Mouse (Mus musculus): ENCODE results near the gene Glb1.

The Glb1 gene

GRCm38 (mm10) chr9:114394677-114395076 lies 6.2 kb upstream of the Glb1 start:
- DNase-seq (ENCODE audit: low read depth, low spot score): no peak

GRCm38 (mm10) chr9:114395258-114395657 lies 5.6 kb upstream of the Glb1 start:
- DNase-seq (ENCODE audit: low read depth, low spot score): peak; percentile 26

- DNase-seq (ENCODE audit: low read depth, low spot score): no peak
Measured at GRCm38 (mm10) chr9:114399680-114400079, 1.2 kb upstream of the Glb1 start.

- no peak for DNase-seq (ENCODE audit: low read depth, low spot score)
Measured at GRCm38 (mm10) chr9:114400588-114400948, 308 bp upstream of the Glb1 start.

GRCm38 (mm10) chr9:114401685-114402080 lies 807 bp downstream of the Glb1 start:
- DNase-seq (ENCODE audit: low read depth, low spot score): peak; percentile 79

- DNase-seq (ENCODE audit: low read depth, low spot score): no peak
Measured at GRCm38 (mm10) chr9:114407676-114408075, 6.8 kb downstream of the Glb1 start.

- no peak for DNase-seq (ENCODE audit: low read depth, low spot score)
Measured at GRCm38 (mm10) chr9:114410313-114410862, 9.5 kb downstream of the Glb1 start.

- DNase-seq (ENCODE audit: low read depth, low spot score): no peak
Measured at GRCm38 (mm10) chr9:114411295-114411694, 10.4 kb downstream of the Glb1 start.

- DNase-seq (ENCODE audit: low read depth, low spot score): no peak
Measured at GRCm38 (mm10) chr9:114412406-114412805, 11.5 kb downstream of the Glb1 start.

GRCm38 (mm10) chr9:114413866-114414265 lies 13.0 kb downstream of the Glb1 start:
- no peak for DNase-seq (ENCODE audit: low read depth, low spot score)

GRCm38 (mm10) chr9:114415701-114416100 lies 14.8 kb downstream of the Glb1 start:
- DNase-seq (ENCODE audit: low read depth, low spot score): peak; percentile 72

GRCm38 (mm10) chr9:114416646-114417517 lies 16.0 kb downstream of the Glb1 start:
- no peak for DNase-seq (ENCODE audit: low read depth, low spot score)

GRCm38 (mm10) chr9:114418187-114418586 lies 17.3 kb downstream of the Glb1 start:
- DNase-seq (ENCODE audit: low read depth, low spot score): peak; percentile 78

- DNase-seq (ENCODE audit: low read depth, low spot score): no peak
Measured at GRCm38 (mm10) chr9:114420443-114420842, 19.6 kb downstream of the Glb1 start.

- no peak for DNase-seq (ENCODE audit: low read depth, low spot score)
Measured at GRCm38 (mm10) chr9:114421045-114421444, 20.2 kb downstream of the Glb1 start.

GRCm38 (mm10) chr9:114421797-114422196 lies 20.9 kb downstream of the Glb1 start:
- DNase-seq (ENCODE audit: low read depth, low spot score): no peak

GRCm38 (mm10) chr9:114425576-114425975 lies 24.7 kb downstream of the Glb1 start:
- DNase-seq (ENCODE audit: low read depth, low spot score): no peak

- DNase-seq (ENCODE audit: low read depth, low spot score): no peak
Measured at GRCm38 (mm10) chr9:114426201-114426600, 25.3 kb downstream of the Glb1 start.

GRCm38 (mm10) chr9:114427425-114427824 lies 26.5 kb downstream of the Glb1 start:
- no peak for DNase-seq (ENCODE audit: low read depth, low spot score)

GRCm38 (mm10) chr9:114428103-114428834 lies 27.4 kb downstream of the Glb1 start:
- no peak for DNase-seq (ENCODE audit: low read depth, low spot score)

- DNase-seq (ENCODE audit: low read depth, low spot score): no peak
Measured at GRCm38 (mm10) chr9:114435668-114436067, 34.8 kb downstream of the Glb1 start.

- DNase-seq (ENCODE audit: low read depth, low spot score): no peak
Measured at GRCm38 (mm10) chr9:114440548-114440947, 39.7 kb downstream of the Glb1 start.

- no peak for DNase-seq (ENCODE audit: low read depth, low spot score)
Measured at GRCm38 (mm10) chr9:114442225-114442624, 41.3 kb downstream of the Glb1 start.
